Mouse (Mus musculus) embryo, embryonic 10 days (tissue): ENCODE results near the gene Zfp968.
"Not testable (repeated sequence)": the region's sequence is repeated elsewhere in the genome, so short reads cannot be mapped to it uniquely, and the experiment has no call there.

Experiments
- DNase-seq: peaks from one replicate; pipeline ENCODE4 v3.0.0-alpha.2; 2015; ENCODE audit warnings: low spot score

Zfp968 gene

GRCm38 (mm10) chr2:175372136-175372535, at the start of gene Zfp968:
Zfp968 (plus strand) TSS chr2:175372436.
- not testable (repeated sequence) for DNase-seq

- not testable (repeated sequence) for DNase-seq
Observed at GRCm38 (mm10) chr2:175338097-175338496, 34.1 kb upstream of the Zfp968 start, which contains the start of gene Gm4631. Gm4631 (minus strand) TSS chr2:175338197.
